Mouse (Mus musculus) embryonic facial prominence, embryonic 10.5 days (tissue): ENCODE results near the gene Kat5. TPM values are rescaled to one million over a fixed set of nuclear protein-coding genes. Genes with fewer than 3 reads are reported as not detected.

Experiments used
- polyA plus RNA-seq: library from polyadenylated mRNA; unstranded; fragments of >200 nt; fragmentation: Nextera tagmentation; extraction: Ambion mirVana; gene quantifications from 2 replicates; pipeline ENCODE4 v1.2.1, GENCODE M21; 2016

The Kat5 gene
- polyA plus RNA-seq, 1 experiment from 2014 or later, result 59.7 TPM

Other genes starting within 250 kb of the Kat5 start
- 90.4 and 93.7 TPM in 2 replicates for gene Eif1ad, start 243.5 kb downstream of the Kat5 start, polyA plus RNA-seq
- gene Banf1, start 243.1 kb downstream of the Kat5 start, polyA plus RNA-seq, result 570 and 593 TPM in 2 replicates
- gene Sart1, start 221.5 kb downstream of the Kat5 start, polyA plus RNA-seq, result 89.4 and 96.6 TPM in 2 replicates
- gene Tsga10ip, start 207.7 kb downstream of the Kat5 start, polyA plus RNA-seq, result 0.28 and 0.72 TPM in 2 replicates
- 222 and 242 TPM in 2 replicates for gene Drap1, start 185.3 kb downstream of the Kat5 start, polyA plus RNA-seq
- 49.5 and 55.0 TPM in 2 replicates for gene AI837181, start 185.1 kb downstream of the Kat5 start, polyA plus RNA-seq
- not detected in 2 replicates for gene Fosl1, start 162.7 kb downstream of the Kat5 start, polyA plus RNA-seq
- gene Ccdc85b, start 152.3 kb downstream of the Kat5 start, polyA plus RNA-seq, result 6.2 and 7.4 TPM in 2 replicates
- gene Fibp, start 149.6 kb downstream of the Kat5 start, polyA plus RNA-seq, result 101 and 109 TPM in 2 replicates
- gene Ctsw, start 141.7 kb downstream of the Kat5 start, polyA plus RNA-seq, result 1.1 and 1.5 TPM in 2 replicates
- 75.8 and 80.6 TPM in 2 replicates for gene Efemp2, start 136.3 kb downstream of the Kat5 start, polyA plus RNA-seq
- 41.1 and 45.1 TPM in 2 replicates for gene Mus81, start 121.8 kb downstream of the Kat5 start, polyA plus RNA-seq
- 3,028 and 3,069 TPM in 2 replicates for gene Cfl1, start 119.8 kb downstream of the Kat5 start, polyA plus RNA-seq
- not detected in 2 replicates for gene 1700020D05Rik, start 106.5 kb downstream of the Kat5 start, polyA plus RNA-seq
- 6.3 and 8.4 TPM in 2 replicates for gene Snx32, start 99.7 kb downstream of the Kat5 start, polyA plus RNA-seq
- 0.83 and 1.3 TPM in 2 replicates for gene Ovol1, start 49.6 kb downstream of the Kat5 start, polyA plus RNA-seq
- 2.1 and 2.6 TPM in 2 replicates for gene Ap5b1, start 42.2 kb downstream of the Kat5 start, polyA plus RNA-seq
- gene Rnaseh2c, start 8.4 kb downstream of the Kat5 start, polyA plus RNA-seq, result 174 and 177 TPM in 2 replicates
- gene Rela, start 27.2 kb upstream of the Kat5 start, polyA plus RNA-seq, result 34.3 and 36.8 TPM in 2 replicates
- 28.7 and 31.2 TPM in 2 replicates for gene Sipa1, start 53.5 kb upstream of the Kat5 start, polyA plus RNA-seq
- 32.1 and 34.0 TPM in 2 replicates for gene Map3k11, start 78.5 kb upstream of the Kat5 start, polyA plus RNA-seq
- gene Pcnx3, start 78.7 kb upstream of the Kat5 start, polyA plus RNA-seq, result 30.3 and 30.6 TPM in 2 replicates
- 0.19 and 0.23 TPM in 2 replicates for gene Kcnk7, start 94.1 kb upstream of the Kat5 start, polyA plus RNA-seq
- gene Ehbp1l1, start 116.1 kb upstream of the Kat5 start, polyA plus RNA-seq, result 7.9 and 8.0 TPM in 2 replicates
- 147 and 151 TPM in 2 replicates for gene Fam89b, start 119.4 kb upstream of the Kat5 start, polyA plus RNA-seq
- 3.4 and 3.5 TPM in 2 replicates for gene Ltbp3, start 130.7 kb upstream of the Kat5 start, polyA plus RNA-seq
- 72.0 and 74.9 TPM in 2 replicates for gene Scyl1, start 161.2 kb upstream of the Kat5 start, polyA plus RNA-seq